Mouse (Mus musculus) embryonic fibroblast, embryonic 13.5 days (primary cell): Measurements from ENCODE around the gene Slc27a5.

Source experiments
- CTCF ChIP-seq: IDR thresholded peaks from 2 replicates; pipeline ENCODE4 v1.5.1; 2011; ENCODE audit warnings: mild to moderate bottlenecking, control low read depth, low read length, moderate library complexity, borderline replicate concordance; ENCODE audit not compliant: insufficient read depth
- POLR2A ChIP-seq: IDR thresholded peaks from 2 replicates; pipeline ENCODE4 v1.6.1; 2011; ENCODE audit warnings: low read depth, mild to moderate bottlenecking, control low read depth, low read length, moderate library complexity

DNA sequence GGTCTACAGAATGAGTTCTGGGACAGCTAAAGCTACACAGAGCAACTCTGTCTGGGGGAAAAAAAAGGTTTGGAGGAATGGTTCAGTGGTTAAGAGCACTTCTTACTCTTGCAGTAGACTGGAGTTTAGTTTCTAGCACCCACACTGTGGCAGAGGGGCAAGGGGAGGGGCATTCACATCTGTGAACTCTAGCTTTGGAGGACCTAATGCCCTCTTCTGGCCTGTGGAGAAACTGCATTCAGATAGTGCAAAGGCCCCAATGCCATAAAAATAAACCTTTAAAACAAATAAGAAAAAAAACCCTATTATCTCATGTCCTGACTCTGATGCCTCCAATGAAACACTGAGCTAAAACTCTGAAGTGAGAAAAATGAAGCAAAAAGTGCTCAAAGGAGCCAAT, 54.5 kb downstream of the Slc27a5 start:
- TF ChIP-seq POLR2A (no peak), CTCF (no peak)
